Mouse (Mus musculus): ENCODE measurements around the gene Aste1. TPM values are rescaled to one million over a fixed set of nuclear protein-coding genes. Genes with fewer than 3 reads are reported as not detected.

Gene Aste1
- polyA plus RNA-seq, 1 experiment from 2014 or later, result 20.4 TPM

- Histone ChIP-seq H3K9me3 (replicated peaks; ENCODE audit: control insufficient read depth, low read length) (no peaks in the 10 kb centered on the region), H3K4me1 (ENCODE audit: control insufficient read depth, insufficient read depth, low read length) (no peaks in the 10 kb centered on the region), H3K27ac (replicated peaks; ENCODE audit: low read depth, low read length) (no peak overlapping the region), H3K4me3 (ENCODE audit: low read depth, low read length) (no peak overlapping the region), H3K27me3 (ENCODE audit: control insufficient read depth, insufficient read depth, low read length) (no peaks in the 10 kb centered on the region), H3K36me3 (replicated peaks; ENCODE audit: control insufficient read depth, insufficient read depth, low read depth, low read length) (no peaks in the 10 kb centered on the region), H3K4me2 (ENCODE audit: low read depth, low read length) (no peak overlapping the region), H3K9ac (replicated peaks; ENCODE audit: low read length) (no peak overlapping the region)
- ATAC-seq (replicated peaks; ENCODE audit: insufficient number of reproducible peaks, low FRiP score, low TSS enrichment, low read depth), result no peak
- DNase-seq (ENCODE audit: low spot score), result no peak
- 95% methylated on average over 6 of the region's 6 CpGs for WGBS
These were observed 13.4 kb downstream of the Aste1 start for GRCm38 (mm10) chr9:105408549-105408948.

DNA sequence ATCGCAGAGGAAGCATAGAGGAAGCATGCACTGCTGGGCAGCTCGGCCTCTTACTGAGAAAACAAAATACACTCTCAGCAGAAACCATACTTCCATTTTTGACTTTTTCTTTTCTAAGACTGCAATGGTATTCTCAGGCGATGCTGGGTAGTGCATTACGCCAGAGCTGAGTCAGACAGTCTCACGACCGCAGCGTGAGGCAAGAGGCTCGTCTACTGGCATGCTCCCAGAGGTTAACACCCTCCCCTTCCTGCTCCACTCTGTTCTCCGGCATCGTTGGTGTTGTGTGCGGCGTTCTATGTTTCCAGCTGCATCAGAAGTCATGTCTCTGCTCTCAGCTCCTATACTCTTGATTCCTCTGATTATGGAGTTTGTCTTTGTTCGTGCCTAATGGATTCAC is 63.8 kb downstream of the Aste1 start:
- H3K4me1 ChIP-seq (ENCODE audit: control insufficient read depth, insufficient read depth, low read length), result no peaks in the 10 kb centered on the region
- H3K9ac ChIP-seq (replicated peaks; ENCODE audit: low read length), result no peak overlapping the region
- H3K36me3 ChIP-seq (replicated peaks; ENCODE audit: control insufficient read depth, insufficient read depth, low read depth, low read length), result peaks cover 3% of the 10 kb centered on the region
- no peak overlapping the region for H3K4me2 ChIP-seq (ENCODE audit: low read depth, low read length)
- H3K27ac ChIP-seq (replicated peaks; ENCODE audit: low read depth, low read length), result no peak overlapping the region
- no peak for ATAC-seq (replicated peaks; ENCODE audit: insufficient number of reproducible peaks, low FRiP score, low TSS enrichment, low read depth)
- WGBS, result 91% methylated on average over 13 of the region's 13 CpGs
- no peaks in the 10 kb centered on the region for H3K27me3 ChIP-seq (ENCODE audit: control insufficient read depth, insufficient read depth, low read length)
- no peak overlapping the region for H3K4me3 ChIP-seq (ENCODE audit: low read depth, low read length)
- DNase-seq (ENCODE audit: low spot score), result no peak
- no peaks in the 10 kb centered on the region for H3K9me3 ChIP-seq (replicated peaks; ENCODE audit: control insufficient read depth, low read length)

GRCm38 (mm10) chr9:105461496-105461895 is 66.3 kb downstream of the Aste1 start:
- H3K4me1 ChIP-seq (ENCODE audit: control insufficient read depth, insufficient read depth, low read length), result no peaks in the 10 kb centered on the region
- DNase-seq (ENCODE audit: low spot score) (no peak), ATAC-seq (replicated peaks; ENCODE audit: insufficient number of reproducible peaks, low FRiP score, low TSS enrichment, low read depth) (no peak)
- no peaks in the 10 kb centered on the region for H3K9me3 ChIP-seq (replicated peaks; ENCODE audit: control insufficient read depth, low read length)
- H3K27ac ChIP-seq (replicated peaks; ENCODE audit: low read depth, low read length), result no peak overlapping the region
- H3K36me3 ChIP-seq (replicated peaks; ENCODE audit: control insufficient read depth, insufficient read depth, low read depth, low read length), result peaks cover 3% of the 10 kb centered on the region
- no peak overlapping the region for H3K4me2 ChIP-seq (ENCODE audit: low read depth, low read length)
- WGBS, result 95% methylated on average over 7 of the region's 7 CpGs
- no peak overlapping the region for H3K4me3 ChIP-seq (ENCODE audit: low read depth, low read length)
- no peak overlapping the region for H3K9ac ChIP-seq (replicated peaks; ENCODE audit: low read length)
- H3K27me3 ChIP-seq (ENCODE audit: control insufficient read depth, insufficient read depth, low read length), result no peaks in the 10 kb centered on the region

Other genes starting within 250 kb of the Aste1 start
- 0.43 and 0.50 TPM in 2 replicates for gene Nek11, start 132 bp downstream of the Aste1 start, polyA plus RNA-seq (2014; fragmentation: Nextera tagmentation; extraction: Ambion mirVana)
- gene Atp2c1, start 131.9 kb downstream of the Aste1 start, polyA plus RNA-seq (2014; fragmentation: Nextera tagmentation; extraction: Ambion mirVana), result 63.9 and 67.5 TPM in 2 replicates
- 26.8 and 28.4 TPM in 2 replicates for gene Pik3r4, start 247.6 kb downstream of the Aste1 start, polyA plus RNA-seq (2014; fragmentation: Nextera tagmentation; extraction: Ambion mirVana)

All from embryonic facial prominence, embryonic 11.5 days (tissue).